7 mouse cellular contexts compared by ENCODE assay signal in the genomic region with DNA sequence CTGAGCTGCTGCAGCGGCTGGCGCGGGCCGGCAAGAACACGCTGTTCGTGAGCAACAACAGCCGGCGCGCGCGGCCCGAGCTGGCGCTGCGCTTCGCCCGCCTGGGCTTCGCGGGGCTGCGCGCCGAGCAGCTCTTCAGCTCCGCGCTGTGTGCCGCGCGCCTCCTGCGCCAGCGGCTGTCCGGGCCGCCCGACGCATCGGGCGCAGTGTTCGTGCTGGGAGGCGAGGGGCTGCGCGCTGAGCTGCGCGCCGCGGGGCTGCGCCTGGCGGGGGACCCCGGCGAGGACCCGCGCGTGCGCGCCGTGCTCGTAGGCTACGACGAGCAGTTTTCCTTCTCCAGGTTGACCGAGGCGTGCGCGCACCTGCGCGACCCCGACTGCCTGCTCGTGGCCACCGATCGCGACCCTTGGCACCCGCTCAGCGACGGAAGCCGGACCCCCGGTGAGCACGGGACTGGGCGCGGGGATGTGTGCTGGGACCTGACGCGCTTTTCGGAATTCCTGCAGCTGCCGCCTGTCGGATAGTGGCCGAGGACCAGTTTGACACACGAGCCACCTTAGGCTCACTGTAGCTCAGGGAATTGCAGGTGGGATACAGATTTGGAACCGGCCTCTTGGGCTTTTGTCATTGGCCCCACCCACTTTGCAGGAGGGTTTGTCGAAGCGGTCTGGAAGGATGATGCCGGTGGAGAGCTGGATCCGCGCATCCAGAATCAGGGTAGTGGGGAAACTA. TPM values are rescaled to one million over a fixed set of nuclear protein-coding genes. Genes with fewer than 3 reads are reported as not detected.
DNase-seq lines count a peak whose midpoint lies in the region; ATAC-seq and TF ChIP-seq lines count a peak whose summit lies in the region.

No protein-coding gene starts in this region.

- no peak for TF ChIP-seq CTCF in olfactory bulb, adult 2 months (IDR thresholded peaks at IDR 0.05; ENCODE audit: insufficient read depth, low read depth, low read length)

- peaks cover 22% of the 10 kb centered on the region for H3K4me1 ChIP-seq in lung, embryonic 16.5 days (replicated peaks; ENCODE audit: control insufficient read depth, insufficient read depth, low read length)
- H3K4me1 ChIP-seq in forebrain, embryonic 15.5 days: peaks cover 37% of the 10 kb centered on the region
- peaks cover 28% of the 10 kb centered on the region for H3K4me1 ChIP-seq in limb, embryonic 13.5 days
- peaks cover 32% of the 10 kb centered on the region for H3K4me1 ChIP-seq in olfactory bulb, adult 2 months (ENCODE audit: control insufficient read depth, insufficient read depth, low read length)

- H3K4me3 ChIP-seq in lung, embryonic 16.5 days (ENCODE audit: low read length): peak overlapping the region; percentile 70
- peak overlapping the region; percentile 67 for H3K4me3 ChIP-seq in forebrain, embryonic 15.5 days
- peak overlapping the region; percentile 76 for H3K4me3 ChIP-seq in limb, embryonic 13.5 days
- H3K4me3 ChIP-seq in olfactory bulb, adult 2 months (ENCODE audit: insufficient read depth, low read depth, low read length): peak overlapping the region; percentile 69

- peaks cover 14% of the 10 kb centered on the region for H3K36me3 ChIP-seq in lung, embryonic 16.5 days (ENCODE audit: control insufficient read depth, insufficient read depth, low read length)
- H3K36me3 ChIP-seq in forebrain, embryonic 15.5 days: peaks cover 10% of the 10 kb centered on the region
- H3K36me3 ChIP-seq in limb, embryonic 13.5 days: peaks cover 48% of the 10 kb centered on the region

- peak overlapping the region; percentile 77 for H3K9ac ChIP-seq in lung, embryonic 16.5 days (ENCODE audit: low read length)
- peak overlapping the region; percentile 74 for H3K9ac ChIP-seq in forebrain, embryonic 15.5 days (replicated peaks)
- H3K9ac ChIP-seq in limb, embryonic 13.5 days: peak overlapping the region; percentile 86

- H3K27ac ChIP-seq in lung, embryonic 16.5 days (ENCODE audit: low read length): peak overlapping the region; percentile 70
- peak overlapping the region; percentile 95 for H3K27ac ChIP-seq in forebrain, embryonic 15.5 days (replicated peaks)
- peak overlapping the region; percentile 92 for H3K27ac ChIP-seq in limb, embryonic 13.5 days
- H3K27ac ChIP-seq in olfactory bulb, adult 2 months (ENCODE audit: insufficient read depth, low read depth, low read length): peak overlapping the region; percentile 60

- no peaks in the 10 kb centered on the region for H3K27me3 ChIP-seq in lung, embryonic 16.5 days (ENCODE audit: control insufficient read depth, insufficient read depth, low read depth, low read length)
- no peaks in the 10 kb centered on the region for H3K27me3 ChIP-seq in forebrain, embryonic 15.5 days
- H3K27me3 ChIP-seq in limb, embryonic 13.5 days: no peaks in the 10 kb centered on the region

- WGBS in lung, embryonic 16.5 days: under 1% methylated on average over 87 of the region's 87 CpGs
- WGBS in forebrain, embryonic 15.5 days: under 1% methylated on average over 87 of the region's 87 CpGs
- under 1% methylated on average over 81 of the region's 87 CpGs for WGBS in limb, embryonic 13.5 days
- WGBS in olfactory bulb, adult 2 months: under 1% methylated on average over 86 of the region's 87 CpGs

- peak overlapping the region; percentile 100 for H3K4me2 ChIP-seq in lung, embryonic 16.5 days (ENCODE audit: low read depth, low read length)
- H3K4me2 ChIP-seq in forebrain, embryonic 15.5 days (replicated peaks): peak overlapping the region; percentile 70
- peak overlapping the region; percentile 96 for H3K4me2 ChIP-seq in limb, embryonic 13.5 days (replicated peaks)

- no peak for TF ChIP-seq POLR2A in olfactory bulb, adult 2 months (IDR thresholded peaks at IDR 0.05; ENCODE audit: insufficient read depth, low read depth, low read length)

- no peak for DNase-seq in lung, postnatal 10 days
- DNase-seq in cerebellum, adult 18-20 months: peak; percentile 65 to 79
- DNase-seq in spleen, postnatal 14 days (ENCODE audit: low spot score in 2 of 2): no peak

- ATAC-seq in lung, embryonic 16.5 days (ENCODE audit: low read depth): peak; percentile 76
- ATAC-seq in forebrain, embryonic 15.5 days (replicated peaks): peak; percentile 77
- peak; percentile 59 for ATAC-seq in limb, embryonic 13.5 days (ENCODE audit: low FRiP score, low read depth)

- no peaks in the 10 kb centered on the region for H3K9me3 ChIP-seq in lung, embryonic 16.5 days (ENCODE audit: control insufficient read depth, low read length)
- no peaks in the 10 kb centered on the region for H3K9me3 ChIP-seq in forebrain, embryonic 15.5 days
- no peaks in the 10 kb centered on the region for H3K9me3 ChIP-seq in limb, embryonic 13.5 days

RNA-seq across cellular contexts. Expression of a gene that starts 0.5 kb away (rescaled TPM):
- polyA plus RNA-seq in lung, embryonic 16.5 days (2015; fragmentation: Nextera tagmentation; extraction: Ambion mirVana): 6.8 and 8.0 TPM in 2 replicates
- polyA plus RNA-seq in forebrain, embryonic 15.5 days (2015; fragmentation: Nextera tagmentation; extraction: Ambion mirVana): 99.5 and 101 TPM in 2 replicates
- 19.1 and 20.3 TPM in 2 replicates for polyA plus RNA-seq in limb, embryonic 13.5 days (2015; fragmentation: Nextera tagmentation; extraction: Ambion mirVana)
- not detected in 2 replicates for polyA plus RNA-seq in olfactory bulb, adult 2 months (2012; ENCODE audit: insufficient read depth, insufficient read length, low replicate concordance, missing spikeins)

RNA-seq across cellular contexts. Expression of a gene that starts 12.3 kb away (rescaled TPM):
- polyA plus RNA-seq in lung, embryonic 16.5 days (2015; fragmentation: Nextera tagmentation; extraction: Ambion mirVana): 796 and 862 TPM in 2 replicates
- polyA plus RNA-seq in forebrain, embryonic 15.5 days (2015; fragmentation: Nextera tagmentation; extraction: Ambion mirVana): 61.7 and 66.5 TPM in 2 replicates
- 1,866 and 1,947 TPM in 2 replicates for polyA plus RNA-seq in limb, embryonic 13.5 days (2015; fragmentation: Nextera tagmentation; extraction: Ambion mirVana)
- polyA plus RNA-seq in olfactory bulb, adult 2 months (2012; ENCODE audit: insufficient read depth, insufficient read length, low replicate concordance, missing spikeins): not detected in 2 replicates

RNA-seq across cellular contexts. Expression of a gene that starts 14.7 kb away (rescaled TPM):
- 37.3 and 41.8 TPM in 2 replicates for polyA plus RNA-seq in lung, embryonic 16.5 days (2015; fragmentation: Nextera tagmentation; extraction: Ambion mirVana)
- polyA plus RNA-seq in forebrain, embryonic 15.5 days (2015; fragmentation: Nextera tagmentation; extraction: Ambion mirVana): 3.6 and 5.9 TPM in 2 replicates
- 43.7 and 51.3 TPM in 2 replicates for polyA plus RNA-seq in limb, embryonic 13.5 days (2015; fragmentation: Nextera tagmentation; extraction: Ambion mirVana)
- polyA plus RNA-seq in olfactory bulb, adult 2 months (2012; ENCODE audit: insufficient read depth, insufficient read length, low replicate concordance, missing spikeins): not detected in 2 replicates

RNA-seq across cellular contexts. Expression of a gene that starts 14.8 kb away (rescaled TPM):
- 0.16 and 0.59 TPM in 2 replicates for polyA plus RNA-seq in lung, embryonic 16.5 days (2015; fragmentation: Nextera tagmentation; extraction: Ambion mirVana)
- not detected in 2 replicates for polyA plus RNA-seq in forebrain, embryonic 15.5 days (2015; fragmentation: Nextera tagmentation; extraction: Ambion mirVana)
- polyA plus RNA-seq in limb, embryonic 13.5 days (2015; fragmentation: Nextera tagmentation; extraction: Ambion mirVana): 0.34 and 0.71 TPM in 2 replicates
- not detected in 2 replicates for polyA plus RNA-seq in olfactory bulb, adult 2 months (2012; ENCODE audit: insufficient read depth, insufficient read length, low replicate concordance, missing spikeins)

RNA-seq across cellular contexts. Expression of a gene that starts 20.5 kb away (rescaled TPM):
- 43.0 and 48.3 TPM in 2 replicates for polyA plus RNA-seq in lung, embryonic 16.5 days (2015; fragmentation: Nextera tagmentation; extraction: Ambion mirVana)
- polyA plus RNA-seq in forebrain, embryonic 15.5 days (2015; fragmentation: Nextera tagmentation; extraction: Ambion mirVana): 57.4 and 59.3 TPM in 2 replicates
- 55.7 and 60.0 TPM in 2 replicates for polyA plus RNA-seq in limb, embryonic 13.5 days (2015; fragmentation: Nextera tagmentation; extraction: Ambion mirVana)
- not detected in 2 replicates for polyA plus RNA-seq in olfactory bulb, adult 2 months (2012; ENCODE audit: insufficient read depth, insufficient read length, low replicate concordance, missing spikeins)

Comparison
In these comparisons a context has a peak if more than half of its experiments do, and no peak if none do; other contexts are left out.
1. DNase-seq: peak in cerebellum, adult 18-20 months (2 of 2); none in lung, postnatal 10 days (single experiment) and spleen, postnatal 14 days (0 of 2).
2. RNA of a gene that starts 12.3 kb away (polyA plus RNA-seq): 1,866 to 1,947 TPM in limb, embryonic 13.5 days, 796 to 862 TPM in lung, embryonic 16.5 days and 61.7 to 66.5 TPM in forebrain, embryonic 15.5 days; not detected in olfactory bulb, adult 2 months; every median in the first group is over 10 times any median in the second.
3. Peak in every context shown above with its lines, with median percentiles within 50 percentile points of each other: ATAC-seq, H3K27ac ChIP-seq, H3K4me2 ChIP-seq, H3K4me3 ChIP-seq and H3K9ac ChIP-seq.